Mouse (Mus musculus): Measurements from ENCODE around the gene Pafah1b2. TPM values are rescaled to one million over a fixed set of nuclear protein-coding genes. Genes with fewer than 3 reads are reported as not detected.

Pafah1b2 gene
- polyA plus RNA-seq, 1 experiment = 12.8 TPM

DNA sequence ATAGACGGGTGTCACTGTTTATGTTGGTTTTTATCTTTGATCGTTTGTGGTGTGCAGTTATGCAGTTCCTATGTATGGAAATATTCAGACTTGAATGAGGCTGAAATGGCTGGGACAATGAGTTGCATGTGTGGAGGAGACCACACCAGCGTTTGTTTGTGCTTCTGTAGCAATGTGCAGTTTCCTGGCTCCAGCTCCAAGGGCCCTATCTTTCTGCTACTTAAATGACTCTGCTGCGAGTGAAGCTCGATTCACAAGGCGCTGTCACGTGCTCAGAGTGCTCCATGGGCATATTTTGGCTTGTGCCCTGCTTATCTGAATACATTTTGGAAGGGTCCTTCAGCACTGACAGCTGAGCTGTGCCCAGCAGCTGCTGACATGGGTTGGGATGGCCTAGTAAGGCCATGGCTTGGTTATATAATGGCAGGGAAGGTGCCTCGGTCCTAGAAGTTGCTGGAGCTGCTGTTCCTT is 2.6 kb upstream of the Pafah1b2 start:
- TF ChIP-seq POLR2A (IDR thresholded peaks at IDR 0.05; ENCODE audit: low read depth, low read length) = no peak
- WGBS = 11% methylated on average over 8 of the region's 8 CpGs

DNA sequence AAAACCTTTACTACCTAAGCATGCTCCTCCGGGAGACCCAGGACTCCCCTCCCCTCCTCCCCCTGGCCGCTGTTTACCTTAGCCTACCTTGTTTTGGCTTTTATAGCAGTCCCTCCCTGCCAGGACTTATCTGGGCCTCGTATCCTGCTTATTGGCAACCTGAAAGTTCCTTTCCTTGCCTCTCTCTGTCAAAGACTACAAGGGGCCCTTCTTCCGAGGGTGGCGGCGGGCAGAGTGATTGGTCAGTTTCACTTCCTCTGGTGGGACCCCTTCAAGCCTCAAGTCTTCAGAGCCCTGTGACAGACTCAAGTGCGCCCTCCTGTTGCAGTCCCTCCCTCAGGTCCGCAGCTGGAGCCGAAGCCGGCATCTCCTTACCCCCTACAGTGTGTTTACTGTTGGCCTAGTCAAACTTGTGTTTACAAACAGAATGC is 1.8 kb upstream of the Pafah1b2 start:
- TF ChIP-seq CTCF (IDR thresholded peaks at IDR 0.05; ENCODE audit: extremely low read depth, insufficient read length, insufficient replicate concordance, low read depth, low read length) (peak; percentile 14; the same call in 1 of the 2 replicates), POLR2A (IDR thresholded peaks at IDR 0.05; ENCODE audit: low read depth, low read length) (no peak)
- 2% methylated on average over 10 of the region's 10 CpGs for WGBS

More for the DNA sequence above, 2.6 kb upstream of the Pafah1b2 start:
- Histone ChIP-seq H3K4me1 (ENCODE audit: control insufficient read depth, insufficient read depth, insufficient read length, low read length) (peaks cover 39% of the 10 kb centered on the region), H3K4me3 (ENCODE audit: low read depth, low read length) (no peak overlapping the region), H3K27me3 (ENCODE audit: control insufficient read depth, insufficient read depth, low read length) (no peaks in the 10 kb centered on the region), H3K36me3 (ENCODE audit: control insufficient read depth, insufficient read depth, low read length) (no peaks in the 10 kb centered on the region; the same call in 1 of the 2 replicates), H3K27ac (ENCODE audit: insufficient read depth, low read depth, low read length) (peak overlapping the region; percentile 11)

DNA sequence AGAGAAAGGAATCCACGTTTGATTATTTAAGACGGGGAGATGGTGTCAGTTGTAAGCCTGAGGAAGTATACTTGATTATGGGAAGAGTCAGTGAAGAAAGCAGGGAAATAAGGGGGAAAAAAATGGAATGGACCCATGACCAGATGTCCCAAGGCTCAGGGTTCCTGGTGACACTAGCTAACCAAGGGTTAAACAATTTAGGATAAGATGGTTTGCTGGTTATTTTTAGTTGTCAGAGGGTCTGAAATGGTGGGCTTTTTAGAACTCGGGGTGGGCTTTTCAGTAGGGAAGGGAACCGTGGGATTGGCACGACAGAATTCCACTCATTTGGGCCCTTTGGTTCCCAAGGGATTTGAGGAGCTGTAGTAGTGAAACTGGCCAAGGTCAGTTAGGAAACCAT is 1.1 kb upstream of the Pafah1b2 start:
- Histone ChIP-seq H3K27me3 (ENCODE audit: control insufficient read depth, insufficient read depth, low read length) (no peaks in the 10 kb centered on the region), H3K36me3 (ENCODE audit: control insufficient read depth, insufficient read depth, low read length) (no peaks in the 10 kb centered on the region; the same call in 1 of the 2 replicates), H3K27ac (ENCODE audit: insufficient read depth, low read depth, low read length) (peak overlapping the region; percentile 38), H3K4me3 (ENCODE audit: low read depth, low read length) (peak overlapping the region; percentile 82), H3K4me1 (ENCODE audit: control insufficient read depth, insufficient read depth, insufficient read length, low read length) (peaks cover 32% of the 10 kb centered on the region)
- no peak for TF ChIP-seq CTCF (IDR thresholded peaks at IDR 0.05; ENCODE audit: extremely low read depth, insufficient read length, insufficient replicate concordance, low read depth, low read length)
- no peak for TF ChIP-seq POLR2A (IDR thresholded peaks at IDR 0.05; ENCODE audit: low read depth, low read length)
- WGBS = 1% methylated on average over 5 of the region's 5 CpGs

More for the DNA sequence above, 1.8 kb upstream of the Pafah1b2 start:
- Histone ChIP-seq H3K36me3 (ENCODE audit: control insufficient read depth, insufficient read depth, low read length) (no peaks in the 10 kb centered on the region; the same call in 1 of the 2 replicates), H3K27ac (ENCODE audit: insufficient read depth, low read depth, low read length) (peak overlapping the region; percentile 48), H3K4me3 (ENCODE audit: low read depth, low read length) (peak overlapping the region; percentile 49), H3K4me1 (ENCODE audit: control insufficient read depth, insufficient read depth, insufficient read length, low read length) (peaks cover 36% of the 10 kb centered on the region), H3K27me3 (ENCODE audit: control insufficient read depth, insufficient read depth, low read length) (no peaks in the 10 kb centered on the region)

DNA sequence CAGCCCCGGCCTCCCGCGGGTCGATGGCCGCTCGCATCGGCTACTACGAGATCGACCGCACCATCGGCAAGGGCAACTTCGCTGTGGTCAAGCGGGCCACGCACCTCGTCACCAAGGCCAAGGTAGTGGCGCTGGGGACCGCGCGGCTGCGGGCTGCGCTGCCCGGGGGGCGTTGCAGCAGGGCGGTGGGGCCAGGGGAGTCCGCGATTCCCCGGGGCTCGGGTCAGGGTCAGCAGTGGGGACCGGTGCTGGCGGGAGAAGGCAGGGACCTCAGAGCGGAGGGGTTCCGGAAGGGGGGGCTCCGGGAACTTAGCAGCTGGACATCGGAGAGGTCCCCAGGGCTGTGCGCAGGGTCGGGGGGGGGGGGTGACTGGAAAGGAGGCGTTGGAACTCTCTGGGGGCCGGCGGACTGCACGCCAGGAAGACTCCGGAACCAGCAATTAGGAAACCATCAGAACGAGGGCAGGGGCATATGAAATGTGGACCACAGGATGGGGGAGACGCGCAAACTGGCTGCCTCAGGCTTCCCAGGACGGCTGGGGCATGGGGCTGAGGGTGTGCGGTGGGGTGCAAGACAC is 608 bp upstream of the Pafah1b2 start:
- Histone ChIP-seq H3K4me3 (ENCODE audit: low read depth, low read length) (peak overlapping the region; percentile 82), H3K36me3 (ENCODE audit: control insufficient read depth, insufficient read depth, low read length) (no peaks in the 10 kb centered on the region), H3K4me1 (ENCODE audit: control insufficient read depth, insufficient read depth, insufficient read length, low read length) (peaks cover 31% of the 10 kb centered on the region), H3K27me3 (ENCODE audit: control insufficient read depth, insufficient read depth, low read length) (no peaks in the 10 kb centered on the region), H3K27ac (ENCODE audit: insufficient read depth, low read depth, low read length) (peak overlapping the region; percentile 38)
- TF ChIP-seq POLR2A (IDR thresholded peaks at IDR 0.05; ENCODE audit: low read depth, low read length) (no peak), CTCF (IDR thresholded peaks at IDR 0.05; ENCODE audit: extremely low read depth, insufficient read length, insufficient replicate concordance, low read depth, low read length) (no peak)
- under 1% methylated on average over 46 of the region's 46 CpGs for WGBS

DNA sequence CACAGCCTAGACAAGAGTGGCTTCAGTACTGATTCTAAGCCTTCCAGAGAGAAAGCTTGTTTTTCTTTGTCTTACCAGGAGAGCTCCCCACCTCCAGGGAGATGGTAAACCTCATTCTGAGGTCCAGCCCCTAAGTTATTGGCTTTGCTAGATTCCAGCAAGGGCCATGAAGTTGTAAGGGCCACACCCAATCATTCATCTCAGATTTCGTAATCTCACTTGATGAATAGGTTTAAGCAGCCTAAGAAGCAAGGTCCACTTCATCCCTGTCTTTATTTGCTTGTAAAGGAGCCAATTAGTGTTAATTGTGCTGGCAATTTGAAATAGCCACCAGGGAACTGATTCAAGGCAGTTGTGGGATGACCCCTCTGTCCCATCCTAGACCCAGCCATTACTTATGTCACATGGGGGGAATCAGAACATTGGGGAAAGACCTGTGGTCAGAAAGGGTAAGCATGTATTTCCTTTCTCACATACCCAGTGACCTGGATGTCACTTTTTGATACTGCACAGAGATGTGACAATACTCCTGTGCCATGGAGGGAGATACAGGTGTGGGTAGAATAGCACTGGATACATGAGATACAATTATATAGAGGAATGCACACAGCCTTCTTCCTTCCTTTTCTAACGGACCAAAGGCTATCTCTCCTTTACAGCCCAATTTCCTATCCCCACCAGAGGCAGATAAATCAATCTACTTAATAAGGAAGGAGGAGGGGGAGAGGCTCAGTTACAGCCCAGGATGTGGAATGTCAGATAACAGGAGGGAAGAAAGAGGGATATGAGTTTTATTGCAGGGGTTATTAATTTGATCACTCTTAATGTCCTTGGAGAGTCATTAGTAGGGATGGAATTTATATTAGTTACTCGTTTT is 1.2 kb downstream of the Pafah1b2 start:
- H3K36me3 ChIP-seq (ENCODE audit: control insufficient read depth, insufficient read depth, low read length) = no peaks in the 10 kb centered on the region
- 19% methylated on average over 3 of the region's 3 CpGs for WGBS
- H3K4me1 ChIP-seq (ENCODE audit: control insufficient read depth, insufficient read depth, insufficient read length, low read length) = peaks cover 28% of the 10 kb centered on the region
- TF ChIP-seq CTCF (IDR thresholded peaks at IDR 0.05; ENCODE audit: extremely low read depth, insufficient read length, insufficient replicate concordance, low read depth, low read length) = no peak
- TF ChIP-seq POLR2A (IDR thresholded peaks at IDR 0.05; ENCODE audit: low read depth, low read length) = no peak
- H3K27ac ChIP-seq (ENCODE audit: insufficient read depth, low read depth, low read length) = no peak overlapping the region
- H3K4me3 ChIP-seq (ENCODE audit: low read depth, low read length) = no peak overlapping the region
- no peaks in the 10 kb centered on the region for H3K27me3 ChIP-seq (ENCODE audit: control insufficient read depth, insufficient read depth, low read length)

DNA sequence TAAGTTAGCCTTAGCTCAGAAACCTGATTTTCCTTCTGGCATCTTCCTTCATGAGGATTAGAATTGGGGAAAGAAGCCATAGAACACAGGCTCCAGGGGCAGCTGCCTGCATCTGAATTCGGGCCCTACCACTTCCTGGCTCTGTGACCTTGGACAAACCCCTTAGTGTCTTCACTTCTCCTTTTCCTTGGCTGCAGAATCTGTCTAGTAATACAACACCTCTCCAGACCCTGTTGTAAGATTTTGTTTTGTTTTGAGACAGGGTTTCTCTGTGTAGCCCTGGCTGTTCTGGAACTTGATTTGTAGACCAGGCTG is 2.9 kb downstream of the Pafah1b2 start:
- no peak for TF ChIP-seq CTCF (IDR thresholded peaks at IDR 0.05; ENCODE audit: extremely low read depth, insufficient read length, insufficient replicate concordance, low read depth, low read length)
- no peak for TF ChIP-seq POLR2A (IDR thresholded peaks at IDR 0.05; ENCODE audit: low read depth, low read length)
- Histone ChIP-seq H3K4me3 (ENCODE audit: low read depth, low read length) (no peak overlapping the region), H3K27me3 (ENCODE audit: control insufficient read depth, insufficient read depth, low read length) (no peaks in the 10 kb centered on the region), H3K27ac (ENCODE audit: insufficient read depth, low read depth, low read length) (no peak overlapping the region), H3K4me1 (ENCODE audit: control insufficient read depth, insufficient read depth, insufficient read length, low read length) (peaks cover 20% of the 10 kb centered on the region), H3K36me3 (ENCODE audit: control insufficient read depth, insufficient read depth, low read length) (no peaks in the 10 kb centered on the region)
- 54% methylated on average over 1 of the region's 1 CpGs for WGBS
